Mouse (Mus musculus): ENCODE measurements around the gene 1700122O11Rik. TPM values are rescaled to one million over a fixed set of nuclear protein-coding genes. Genes with fewer than 3 reads are reported as not detected.

1700122O11Rik gene
- polyA plus RNA-seq, 1 experiment: not detected

DNA sequence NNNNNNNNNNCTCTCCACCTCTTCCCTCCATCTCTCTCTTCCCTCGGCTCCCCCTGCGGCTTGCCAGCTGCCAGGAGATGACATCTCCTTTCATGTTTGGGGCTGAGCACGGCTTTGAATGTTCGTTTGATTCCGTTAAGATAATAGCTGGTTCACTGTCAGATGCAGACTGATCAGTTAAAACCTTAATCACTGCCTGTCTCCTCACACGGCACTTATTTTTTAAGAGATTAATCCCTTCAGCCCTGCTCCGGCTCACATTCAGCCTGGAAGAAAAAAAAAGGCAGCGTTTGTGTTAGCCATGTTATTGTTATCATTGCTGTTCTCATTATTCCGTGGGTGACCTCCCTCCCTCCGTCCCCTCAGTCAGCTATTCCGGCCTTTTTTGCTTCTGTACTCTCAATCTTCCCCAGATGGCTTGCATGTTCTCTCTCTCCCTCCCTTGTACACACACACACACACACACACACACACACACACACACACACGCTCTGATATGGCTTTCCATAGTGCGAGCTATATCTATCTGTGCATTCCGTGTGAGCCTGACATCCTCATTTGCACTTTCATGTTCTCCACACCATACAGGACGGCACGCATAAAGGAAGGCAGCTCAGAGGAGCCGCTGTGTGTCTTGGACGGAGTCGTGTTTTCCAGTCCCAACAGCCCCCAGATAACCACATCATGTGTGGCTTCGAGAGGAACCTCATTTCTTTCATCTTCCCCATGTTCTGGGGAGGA lies 17.2 kb upstream of the 1700122O11Rik start:
- Histone ChIP-seq H3K4me3 (ENCODE audit: low read depth, low read length) (no peak overlapping the region), H3K4me1 (ENCODE audit: control insufficient read depth, insufficient read depth, insufficient read length, low read length) (peaks cover 11% of the 10 kb centered on the region), H3K27ac (ENCODE audit: insufficient read depth, low read depth, low read length) (no peak overlapping the region), H3K27me3 (ENCODE audit: control insufficient read depth, insufficient read depth, low read length) (no peaks in the 10 kb centered on the region), H3K36me3 (ENCODE audit: control insufficient read depth, insufficient read depth, low read length) (no peaks in the 10 kb centered on the region)
- TF ChIP-seq POLR2A (IDR thresholded peaks at IDR 0.05; ENCODE audit: low read depth, low read length): no peak
- no peak for TF ChIP-seq CTCF (IDR thresholded peaks at IDR 0.05; ENCODE audit: extremely low read depth, insufficient read length, insufficient replicate concordance, low read depth, low read length)
- WGBS: 62% methylated on average over 20 of the region's 20 CpGs

DNA sequence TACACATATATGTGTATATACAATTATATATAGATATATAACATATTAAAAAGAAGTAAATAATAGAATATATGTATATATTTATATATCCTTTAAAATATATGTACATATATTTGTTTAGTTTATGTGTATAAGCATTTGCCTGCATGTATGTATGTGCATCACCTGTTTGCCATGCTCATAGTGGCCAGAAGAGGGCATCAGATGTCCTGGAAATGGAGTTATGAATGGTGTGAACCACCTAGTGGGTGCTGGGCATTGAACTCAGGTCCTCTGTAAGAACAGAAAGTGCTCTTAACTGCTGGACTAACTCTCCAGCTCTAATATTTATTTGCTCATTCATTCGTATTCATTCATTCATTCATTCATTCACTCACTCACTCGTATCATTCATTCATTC lies 15.6 kb upstream of the 1700122O11Rik start:
- no peak overlapping the region for H3K4me3 ChIP-seq (ENCODE audit: low read depth, low read length)
- WGBS: 83% methylated on average over 2 of the region's 2 CpGs
- H3K27ac ChIP-seq (ENCODE audit: insufficient read depth, low read depth, low read length): no peak overlapping the region
- H3K4me1 ChIP-seq (ENCODE audit: control insufficient read depth, insufficient read depth, insufficient read length, low read length): peaks cover 11% of the 10 kb centered on the region
- H3K27me3 ChIP-seq (ENCODE audit: control insufficient read depth, insufficient read depth, low read length): no peaks in the 10 kb centered on the region
- H3K36me3 ChIP-seq (ENCODE audit: control insufficient read depth, insufficient read depth, low read length): no peaks in the 10 kb centered on the region
- TF ChIP-seq POLR2A (IDR thresholded peaks at IDR 0.05; ENCODE audit: low read depth, low read length): no peak
- TF ChIP-seq CTCF (IDR thresholded peaks at IDR 0.05; ENCODE audit: extremely low read depth, insufficient read length, insufficient replicate concordance, low read depth, low read length): no peak

DNA sequence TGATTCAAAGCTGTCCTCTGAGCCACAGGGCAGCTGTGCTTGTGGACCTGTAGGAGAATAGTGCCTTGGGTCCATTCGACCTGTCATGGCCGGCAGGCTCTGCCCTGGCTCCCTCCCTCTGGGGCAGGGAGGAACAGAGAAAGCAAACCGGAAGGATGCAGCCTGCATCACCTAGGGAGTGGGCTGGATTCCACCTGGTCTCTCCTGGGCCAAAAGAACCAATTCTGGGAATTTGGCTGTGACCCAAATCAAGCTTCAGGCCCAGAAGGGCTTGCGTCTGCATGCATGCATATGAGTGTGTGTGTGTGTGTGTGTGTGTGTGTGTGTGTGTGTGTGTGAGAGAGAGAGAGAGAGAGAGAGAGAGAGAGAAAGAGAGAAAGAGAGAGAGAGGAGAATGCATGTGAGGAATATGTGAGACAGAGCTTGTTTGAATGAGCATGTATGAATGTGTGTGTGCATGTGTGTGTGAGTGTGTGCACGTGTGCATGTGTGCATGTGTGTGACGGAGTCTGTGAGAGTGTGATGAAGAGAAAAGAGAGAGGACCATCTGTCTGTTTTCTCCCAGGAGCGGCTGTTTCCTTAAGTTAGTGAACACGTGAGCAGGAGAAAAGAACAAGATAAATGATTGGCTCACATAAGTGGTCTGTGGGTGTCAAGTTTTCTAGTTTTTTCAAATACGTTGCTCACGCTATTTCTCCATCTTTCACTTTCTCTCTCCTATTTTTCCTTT lies 14.4 kb upstream of the 1700122O11Rik start:
- peaks cover 11% of the 10 kb centered on the region for H3K4me1 ChIP-seq (ENCODE audit: control insufficient read depth, insufficient read depth, insufficient read length, low read length)
- no peak overlapping the region for H3K27ac ChIP-seq (ENCODE audit: insufficient read depth, low read depth, low read length)
- no peak overlapping the region for H3K4me3 ChIP-seq (ENCODE audit: low read depth, low read length)
- TF ChIP-seq POLR2A (IDR thresholded peaks at IDR 0.05; ENCODE audit: low read depth, low read length): no peak
- TF ChIP-seq CTCF (IDR thresholded peaks at IDR 0.05; ENCODE audit: extremely low read depth, insufficient read length, insufficient replicate concordance, low read depth, low read length): no peak
- WGBS: 78% methylated on average over 10 of the region's 10 CpGs
- no peaks in the 10 kb centered on the region for H3K36me3 ChIP-seq (ENCODE audit: control insufficient read depth, insufficient read depth, low read length)
- H3K27me3 ChIP-seq (ENCODE audit: control insufficient read depth, insufficient read depth, low read length): no peaks in the 10 kb centered on the region

DNA sequence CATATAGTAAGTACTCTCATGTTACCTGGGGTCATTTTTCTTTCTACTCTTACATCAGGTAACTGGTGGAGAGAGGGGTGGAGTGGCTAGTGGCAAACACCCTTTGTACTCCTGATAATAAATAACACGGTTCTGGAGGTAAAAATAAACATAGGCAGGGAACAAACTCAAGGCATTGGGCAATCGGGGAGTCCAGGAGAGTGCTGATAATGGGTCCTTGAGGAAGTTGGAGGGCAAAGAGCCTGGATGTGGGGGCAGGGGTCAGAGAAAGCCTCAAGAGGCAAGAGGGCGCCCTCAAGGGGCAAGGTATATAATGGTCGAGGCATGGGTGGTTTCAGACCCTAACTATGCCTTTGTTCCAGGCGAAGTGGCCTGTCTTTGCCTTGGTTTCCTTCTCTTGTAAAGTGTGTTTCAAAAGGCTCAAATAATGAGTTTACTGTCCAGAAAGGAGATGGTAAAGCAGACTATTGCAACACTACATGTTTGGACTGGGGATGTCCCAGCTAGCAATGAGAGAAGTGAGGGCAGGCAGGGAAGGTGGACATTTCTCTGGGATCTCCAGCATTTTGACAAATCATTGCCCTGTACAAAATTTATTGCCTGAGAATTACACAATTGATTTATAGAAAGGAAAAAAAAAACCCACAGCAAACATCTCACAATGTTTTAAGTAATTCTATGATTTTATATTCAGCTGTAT lies 13.7 kb upstream of the 1700122O11Rik start:
- Histone ChIP-seq H3K4me3 (ENCODE audit: low read depth, low read length) (no peak overlapping the region), H3K27ac (ENCODE audit: insufficient read depth, low read depth, low read length) (no peak overlapping the region), H3K4me1 (ENCODE audit: control insufficient read depth, insufficient read depth, insufficient read length, low read length) (peaks cover 11% of the 10 kb centered on the region), H3K27me3 (ENCODE audit: control insufficient read depth, insufficient read depth, low read length) (no peaks in the 10 kb centered on the region), H3K36me3 (ENCODE audit: control insufficient read depth, insufficient read depth, low read length) (no peaks in the 10 kb centered on the region)
- WGBS: 22% methylated on average over 5 of the region's 5 CpGs
- TF ChIP-seq CTCF (IDR thresholded peaks at IDR 0.05; ENCODE audit: extremely low read depth, insufficient read length, insufficient replicate concordance, low read depth, low read length): peak; percentile 27; the same call in 1 of the 2 replicates
- TF ChIP-seq POLR2A (IDR thresholded peaks at IDR 0.05; ENCODE audit: low read depth, low read length): no peak

DNA sequence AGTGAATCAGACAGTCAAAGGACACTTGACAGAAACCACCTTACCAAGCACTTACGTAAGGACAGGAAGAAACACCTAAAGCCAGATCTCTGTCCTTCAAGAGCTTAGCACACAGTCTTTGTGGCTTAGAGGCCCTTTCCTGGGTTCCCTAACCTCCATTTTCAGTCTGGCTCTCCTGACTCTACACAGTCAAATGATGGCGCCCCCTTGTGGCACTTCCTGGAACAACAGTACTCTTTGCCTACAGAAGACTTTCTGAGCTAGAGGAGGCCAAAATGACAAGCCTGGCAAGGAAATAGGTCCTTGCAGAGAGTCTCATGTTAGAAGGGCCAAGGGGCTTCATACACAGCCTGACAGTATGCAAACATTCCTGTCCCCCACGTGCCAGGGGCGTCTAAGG lies 7.5 kb upstream of the 1700122O11Rik start:
- no peak overlapping the region for H3K4me3 ChIP-seq (ENCODE audit: low read depth, low read length)
- TF ChIP-seq CTCF (IDR thresholded peaks at IDR 0.05; ENCODE audit: extremely low read depth, insufficient read length, insufficient replicate concordance, low read depth, low read length): peak; percentile 76; the same call in 1 of the 2 replicates
- TF ChIP-seq POLR2A (IDR thresholded peaks at IDR 0.05; ENCODE audit: low read depth, low read length): no peak
- WGBS: 37% methylated on average over 4 of the region's 4 CpGs
- peaks cover 6% of the 10 kb centered on the region for H3K4me1 ChIP-seq (ENCODE audit: control insufficient read depth, insufficient read depth, insufficient read length, low read length)
- no peaks in the 10 kb centered on the region for H3K27me3 ChIP-seq (ENCODE audit: control insufficient read depth, insufficient read depth, low read length)
- no peaks in the 10 kb centered on the region for H3K36me3 ChIP-seq (ENCODE audit: control insufficient read depth, insufficient read depth, low read length)
- H3K27ac ChIP-seq (ENCODE audit: insufficient read depth, low read depth, low read length): no peak overlapping the region

DNA sequence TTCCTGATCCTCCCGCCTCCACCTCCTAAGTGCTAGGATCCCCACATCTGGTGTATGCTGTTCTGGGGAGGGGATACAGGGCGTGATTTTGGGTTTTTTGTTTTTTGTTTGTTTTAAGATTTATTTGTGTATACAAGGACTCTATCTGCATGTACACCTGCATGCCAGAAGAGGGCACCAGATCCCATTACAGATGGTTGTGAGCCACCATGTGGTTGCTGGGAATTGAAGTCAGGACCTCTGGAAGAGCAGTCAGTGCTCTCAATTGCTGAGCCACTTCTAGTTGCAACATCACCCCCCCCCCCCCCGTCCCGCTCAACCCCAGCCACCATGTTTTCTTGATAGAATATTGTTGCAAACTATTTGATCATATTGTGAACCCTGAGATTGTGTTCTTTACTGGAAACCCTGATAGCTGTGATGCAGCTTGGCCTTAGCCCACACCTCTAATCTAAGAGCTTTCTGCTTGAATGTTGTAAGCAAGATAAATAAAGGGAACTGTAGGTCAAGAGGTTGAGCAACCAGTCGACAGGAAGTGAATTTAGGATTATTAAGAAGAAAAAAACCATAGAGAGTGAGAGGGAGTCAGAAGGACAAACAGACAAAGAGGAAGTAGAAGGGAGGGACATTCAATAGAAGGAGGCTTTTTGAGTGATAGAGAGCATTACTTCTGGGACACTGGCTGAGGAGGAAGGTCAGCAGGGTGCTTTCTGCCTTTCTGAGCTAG lies 5.2 kb upstream of the 1700122O11Rik start:
- peaks cover 10% of the 10 kb centered on the region for H3K4me1 ChIP-seq (ENCODE audit: control insufficient read depth, insufficient read depth, insufficient read length, low read length)
- TF ChIP-seq CTCF (IDR thresholded peaks at IDR 0.05; ENCODE audit: extremely low read depth, insufficient read length, insufficient replicate concordance, low read depth, low read length) (peak; percentile 14; the same call in 1 of the 2 replicates), POLR2A (IDR thresholded peaks at IDR 0.05; ENCODE audit: low read depth, low read length) (no peak)
- H3K4me3 ChIP-seq (ENCODE audit: low read depth, low read length): no peak overlapping the region
- H3K27ac ChIP-seq (ENCODE audit: insufficient read depth, low read depth, low read length): no peak overlapping the region
- 57% methylated on average over 5 of the region's 5 CpGs for WGBS
- H3K27me3 ChIP-seq (ENCODE audit: control insufficient read depth, insufficient read depth, low read length): no peaks in the 10 kb centered on the region
- no peaks in the 10 kb centered on the region for H3K36me3 ChIP-seq (ENCODE audit: control insufficient read depth, insufficient read depth, low read length)
